Mouse (Mus musculus): Measurements from ENCODE around the gene Eif2b3.
A peak's percentile ranks its signal among the peaks of the same experiment; 100 is the strongest.

The Eif2b3 gene

DNA sequence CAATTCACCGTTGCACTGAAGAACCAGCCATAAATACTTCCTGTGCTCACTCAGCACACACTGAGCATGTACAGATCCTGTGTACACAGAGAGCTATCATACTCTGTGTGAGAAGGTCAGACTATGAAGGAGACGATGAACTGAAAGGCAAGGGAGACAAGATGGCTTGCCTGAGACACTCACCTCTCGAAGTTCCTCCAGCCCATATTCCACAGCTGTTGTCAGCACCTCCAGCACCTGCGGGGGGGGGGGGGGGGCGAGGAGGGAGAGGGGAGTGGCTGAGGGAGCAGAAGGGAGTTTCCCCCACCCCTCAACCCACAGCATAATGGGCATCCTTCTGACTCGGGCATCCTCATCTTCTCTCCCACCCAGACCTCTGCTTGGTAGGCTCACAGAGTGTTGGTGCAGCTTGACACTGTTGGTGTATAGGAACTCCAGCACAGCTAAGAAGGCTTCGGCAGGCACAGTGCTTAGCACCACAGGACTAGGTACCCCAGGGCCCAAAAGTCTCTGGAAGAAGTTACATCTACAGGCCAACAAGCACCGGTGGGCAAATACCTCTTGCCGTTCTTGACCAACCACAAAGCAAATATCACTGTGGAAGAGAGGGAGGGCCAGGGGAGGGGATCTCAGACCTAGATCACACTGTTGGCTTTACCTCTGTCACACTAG, 104.5 kb downstream of the Eif2b3 start:
- no peak for DNase-seq (ENCODE audit: low spot score in 2 of 2)

DNA sequence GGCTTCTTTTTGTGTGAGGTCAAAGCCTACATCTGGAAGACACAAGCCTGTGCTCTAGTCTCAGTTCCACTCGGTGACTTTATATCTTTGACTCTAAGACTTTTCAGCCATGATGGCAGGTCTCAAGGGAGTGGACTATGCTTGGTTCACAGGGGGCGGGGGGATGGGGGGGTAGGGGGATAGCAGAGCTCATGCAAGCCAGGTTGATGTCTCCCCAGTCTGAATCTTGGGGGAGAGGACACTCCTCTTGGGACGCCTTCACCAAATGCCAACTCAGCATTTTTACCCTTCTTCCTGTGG, 105.0 kb downstream of the Eif2b3 start:
- peak in 1 of 2 experiments; percentile 14 for DNase-seq (ENCODE audit: low spot score in 2 of 2)

DNA sequence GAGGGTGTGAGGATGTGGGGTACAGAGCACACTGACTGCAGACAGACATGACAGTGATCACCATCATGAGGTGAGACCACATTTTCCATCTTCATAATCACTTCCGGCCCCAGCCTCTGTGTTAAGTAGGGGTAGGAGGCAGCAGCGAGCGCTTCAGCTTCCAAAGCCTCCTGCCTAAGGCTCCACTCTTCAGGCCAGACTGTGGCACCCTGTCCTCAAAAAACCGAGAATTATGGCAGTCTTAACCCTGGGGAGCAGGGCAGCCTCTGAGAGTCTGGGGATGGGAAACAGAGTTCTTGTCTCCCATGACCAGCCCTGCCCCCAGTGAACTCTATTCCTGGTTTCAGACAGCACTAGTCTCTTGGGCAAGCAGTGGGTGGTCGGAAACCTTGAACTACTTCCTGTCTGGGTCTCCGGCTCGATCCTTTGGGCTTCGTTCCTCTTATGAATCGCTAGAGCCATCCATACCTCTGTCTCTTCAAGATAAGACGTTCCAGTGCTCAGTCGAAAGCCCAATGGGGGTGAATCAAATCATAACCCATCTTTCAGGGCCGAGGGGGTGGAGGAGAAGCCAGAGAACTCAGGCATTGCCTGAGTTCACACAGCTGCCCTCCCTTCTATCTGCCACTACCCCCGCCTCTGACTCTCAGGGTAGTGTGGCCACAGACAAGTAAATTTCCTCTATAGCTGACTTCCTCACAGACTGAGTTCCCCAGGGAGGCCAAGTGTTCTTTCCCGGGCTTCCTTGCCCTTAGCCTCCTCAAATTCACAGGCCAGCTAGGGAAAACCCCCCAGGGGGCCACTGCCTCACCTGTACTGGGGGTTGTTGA, 105.5 kb downstream of the Eif2b3 start:
- DNase-seq (ENCODE audit: low spot score in 2 of 2) = peak; percentile 78 to 79

DNA sequence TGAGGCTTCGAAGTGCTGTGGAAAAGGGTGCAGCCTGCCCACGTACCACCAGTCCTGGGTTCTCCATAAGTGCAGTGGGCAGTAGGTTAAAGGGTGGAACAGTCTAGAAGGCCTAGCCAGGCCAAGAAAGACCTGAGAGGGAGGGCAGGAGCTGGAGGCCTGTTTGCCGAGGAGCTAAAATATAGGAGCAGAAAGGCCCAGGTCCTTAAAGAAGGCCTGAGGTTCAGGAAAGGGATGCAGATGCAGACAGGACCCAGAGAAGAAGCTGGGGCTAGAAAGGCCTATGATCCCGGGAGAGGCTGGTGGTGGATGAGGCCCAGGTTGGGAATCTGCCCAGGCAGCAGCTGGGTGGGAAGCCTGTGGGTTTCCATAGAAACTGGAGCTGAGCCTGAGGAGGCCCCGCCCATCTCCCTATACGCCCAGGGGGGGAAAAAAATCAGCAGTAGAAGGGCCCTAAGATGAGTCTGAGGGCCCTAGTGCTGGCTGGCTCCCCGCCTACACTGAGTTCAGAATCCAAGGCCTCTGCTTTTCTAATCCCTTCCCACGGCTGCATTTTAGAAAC, 106.2 kb downstream of the Eif2b3 start, which contains the start of gene Btbd19:
TSS of gene Btbd19 (minus strand) at position 378 of the 562 bp plus-strand sequence.
- DNase-seq (ENCODE audit: low spot score in 2 of 2) = no peak

DNA sequence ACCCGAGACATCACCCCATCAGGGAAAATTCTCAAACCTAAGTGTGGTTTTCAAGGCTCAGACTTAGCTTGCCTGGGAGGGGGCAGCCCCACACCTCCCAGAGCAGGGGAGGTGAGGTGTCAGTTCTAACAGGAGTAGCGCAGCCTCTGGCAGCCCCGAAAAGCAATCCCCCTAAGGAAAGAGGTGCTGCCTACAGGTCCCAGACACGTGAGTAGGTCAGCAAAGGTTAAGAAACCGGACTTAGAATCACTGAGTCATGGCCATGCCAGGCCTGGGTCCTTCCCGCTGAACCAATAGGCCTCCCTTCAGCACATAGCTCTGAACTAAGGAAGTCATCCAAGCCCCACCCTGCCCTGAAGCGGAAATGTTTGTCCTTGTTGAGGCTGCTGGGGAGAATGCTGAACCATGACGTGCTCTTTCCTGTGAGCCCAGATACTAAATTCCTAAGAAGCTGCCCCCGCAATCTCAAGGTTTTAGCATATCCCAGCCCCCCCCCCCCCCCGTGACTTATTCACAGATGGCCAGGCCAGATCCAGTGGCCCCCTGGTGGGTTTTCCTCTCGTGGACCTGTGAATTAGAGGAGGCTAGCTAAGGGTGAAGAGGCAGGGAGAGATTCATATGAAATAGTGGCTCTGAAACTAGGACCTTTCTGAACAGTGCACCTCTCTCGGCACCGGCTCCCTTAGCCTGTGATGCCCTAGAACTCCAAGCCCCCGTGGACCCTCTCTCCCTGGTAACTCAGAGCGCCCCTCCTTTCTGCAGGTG, 106.9 kb downstream of the Eif2b3 start:
- DNase-seq (ENCODE audit: low spot score in 2 of 2) = peak; percentile 44 to 61

DNA sequence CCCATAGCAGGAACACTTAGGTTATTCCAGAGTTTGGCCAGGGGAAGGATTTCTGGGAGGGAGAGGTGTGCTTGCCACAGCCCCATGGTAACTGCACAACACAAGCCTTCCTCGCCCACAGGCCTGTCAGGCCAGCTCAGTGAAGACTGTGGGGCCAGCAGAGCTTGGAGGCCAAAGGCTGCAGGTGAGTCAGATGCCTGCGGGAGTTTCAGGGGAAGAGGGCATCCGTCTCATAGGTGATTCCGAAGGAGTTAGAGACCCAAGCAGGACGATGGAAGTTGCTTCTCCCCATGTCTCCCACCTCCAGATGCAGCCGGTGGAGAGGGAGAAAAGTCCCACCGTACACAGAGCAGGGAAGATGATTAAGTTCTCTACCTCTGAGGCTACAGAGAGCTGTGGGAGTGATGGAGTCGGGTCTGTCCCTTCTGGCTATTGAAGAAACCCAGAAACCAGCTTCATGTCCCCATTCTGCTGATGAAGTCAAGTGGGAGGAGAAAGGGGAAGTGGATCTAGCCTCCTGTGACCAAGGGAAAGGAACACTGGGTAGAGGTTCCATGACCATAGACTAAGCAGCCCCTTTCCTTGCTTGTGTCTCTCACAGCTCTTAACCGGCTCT, 107.6 kb downstream of the Eif2b3 start, which contains the start of gene Tctex1d4:
TSS of gene Tctex1d4 (plus strand) at position 120 of the 616 bp plus-strand sequence.
- DNase-seq (ENCODE audit: low spot score in 2 of 2) = no peak

DNA sequence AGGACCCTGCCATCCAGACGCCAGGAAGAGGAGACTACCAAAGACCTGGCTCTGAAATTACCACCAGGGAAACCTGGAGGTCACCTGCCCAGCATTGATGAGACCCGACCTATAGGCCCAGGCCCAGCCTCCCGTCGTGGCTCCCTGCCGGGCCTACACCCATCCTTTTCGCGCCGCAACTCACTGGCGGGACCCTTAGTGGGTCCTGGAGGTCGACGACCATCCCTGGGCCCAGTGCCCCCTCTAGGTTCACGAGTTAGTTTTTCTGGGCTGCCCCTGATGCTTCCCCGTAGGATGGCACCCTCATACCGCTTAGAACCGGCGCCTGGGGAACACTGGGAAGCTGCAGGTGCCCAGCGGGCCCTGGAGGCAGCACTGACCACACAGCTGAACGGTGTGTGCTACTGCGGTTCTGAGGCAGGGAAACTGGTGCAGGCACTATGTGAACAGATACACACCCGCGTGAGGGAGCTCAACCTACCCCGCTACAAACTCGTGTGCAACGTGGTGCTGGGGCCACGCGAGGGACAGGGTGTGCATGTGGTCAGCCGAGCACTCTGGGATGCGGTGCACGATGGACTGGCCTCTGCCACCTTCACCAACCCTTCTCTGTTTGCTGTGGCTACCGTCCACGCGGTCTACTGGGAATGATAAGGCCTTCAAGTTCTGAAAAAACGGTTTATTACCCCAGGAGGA, 108.9 kb downstream of the Eif2b3 start:
- no peak for DNase-seq (ENCODE audit: low spot score in 2 of 2)

DNA sequence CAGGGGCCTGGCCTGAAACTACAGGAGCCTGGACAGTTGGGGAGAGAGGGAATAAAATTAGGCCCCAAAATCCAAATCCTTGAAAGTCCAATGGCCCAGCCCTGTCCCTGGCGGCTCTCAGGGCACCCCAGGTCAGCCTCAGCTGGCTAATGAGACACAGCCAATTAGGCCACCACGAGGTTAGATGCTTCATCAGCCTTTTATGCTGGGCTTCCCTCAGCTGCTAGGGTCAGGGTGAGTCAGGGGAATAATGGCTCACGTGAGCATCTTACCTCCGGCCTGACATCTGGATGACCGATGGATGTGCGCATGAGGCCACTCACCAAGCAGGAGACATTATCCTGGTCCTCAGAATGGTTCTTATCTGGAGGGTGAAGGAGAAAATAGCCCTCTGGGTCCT, 111.6 kb downstream of the Eif2b3 start:
- DNase-seq (ENCODE audit: low spot score in 2 of 2) = no peak

DNA sequence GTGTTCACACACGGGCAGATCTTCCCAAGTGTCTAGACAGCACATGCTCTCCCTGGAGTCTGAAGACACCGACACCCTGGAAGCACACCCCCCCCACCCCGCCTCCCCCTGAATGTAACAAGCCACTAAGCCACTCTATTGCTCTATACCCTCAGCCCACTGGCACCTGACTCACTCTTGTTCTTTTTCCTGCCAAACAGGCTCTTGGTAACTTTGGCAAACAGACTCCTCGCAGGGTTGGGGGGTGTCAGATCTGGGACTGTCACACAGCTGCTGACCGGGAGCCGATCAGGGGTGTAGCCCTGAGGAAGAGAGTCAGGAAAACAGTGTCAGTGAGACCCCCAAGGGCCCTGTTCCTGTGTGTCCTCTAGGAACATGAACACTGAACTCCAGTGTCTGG, 112.0 kb downstream of the Eif2b3 start:
- no peak for DNase-seq (ENCODE audit: low spot score in 2 of 2)

DNA sequence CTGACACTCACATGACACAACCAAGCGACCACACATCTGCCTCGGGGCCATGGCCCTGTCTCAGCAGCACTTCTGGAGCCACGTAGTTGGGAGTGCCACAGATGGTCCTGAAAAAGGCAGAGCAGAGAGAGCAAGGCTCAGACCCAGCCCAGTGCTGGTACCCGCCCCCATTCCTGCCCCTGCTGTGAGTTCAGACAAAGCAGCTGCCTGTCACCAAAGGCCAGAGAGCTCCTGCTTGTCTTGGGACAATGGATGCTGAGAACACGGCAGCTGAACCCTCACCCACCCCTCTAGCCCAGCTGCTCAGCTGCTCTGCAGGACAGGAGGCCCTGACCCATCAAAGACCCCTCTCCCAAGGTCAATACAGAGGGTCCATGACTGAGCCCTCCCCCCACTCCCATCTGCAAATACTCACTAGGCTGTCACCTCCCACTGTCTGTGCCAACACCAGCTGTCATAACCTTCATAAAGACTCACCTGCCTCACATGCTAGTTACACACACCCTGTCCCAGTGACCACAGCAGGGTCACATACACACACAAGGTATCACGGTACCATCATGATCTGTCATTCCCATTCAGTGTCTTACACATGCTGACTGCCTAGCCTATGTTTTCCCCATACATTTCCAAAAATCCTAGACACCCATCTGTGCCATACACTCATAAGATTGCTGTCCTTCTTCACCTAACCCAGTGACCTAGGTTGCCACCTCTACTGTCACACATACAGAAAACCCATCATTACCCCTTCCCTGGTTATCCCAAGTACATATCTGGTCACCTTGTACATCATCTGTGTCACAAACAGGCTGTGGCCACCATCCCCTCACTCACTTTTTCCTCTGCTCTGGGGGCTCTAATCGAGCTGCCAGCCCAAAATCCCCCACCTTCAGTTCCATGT, 112.9 kb downstream of the Eif2b3 start:
- no peak for DNase-seq (ENCODE audit: low spot score in 2 of 2)

DNA sequence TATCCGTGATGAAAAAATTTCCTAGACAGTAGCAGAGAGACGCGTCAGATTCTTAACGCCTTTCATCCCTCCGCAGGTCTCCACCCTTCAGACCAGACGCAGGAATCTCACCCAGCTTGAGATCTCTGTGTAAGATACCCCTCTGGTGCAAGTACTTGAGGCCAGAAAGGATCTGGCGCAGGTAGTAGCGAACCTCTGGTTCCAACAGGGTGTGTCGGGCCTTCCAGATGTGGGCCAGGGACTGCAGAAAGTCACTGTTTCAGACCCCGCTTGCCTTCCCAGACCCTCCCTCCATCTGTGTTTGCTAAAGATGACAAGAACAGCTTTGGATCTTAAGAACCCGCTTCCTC, 113.6 kb downstream of the Eif2b3 start:
- DNase-seq (ENCODE audit: low spot score in 2 of 2) = no peak

DNA sequence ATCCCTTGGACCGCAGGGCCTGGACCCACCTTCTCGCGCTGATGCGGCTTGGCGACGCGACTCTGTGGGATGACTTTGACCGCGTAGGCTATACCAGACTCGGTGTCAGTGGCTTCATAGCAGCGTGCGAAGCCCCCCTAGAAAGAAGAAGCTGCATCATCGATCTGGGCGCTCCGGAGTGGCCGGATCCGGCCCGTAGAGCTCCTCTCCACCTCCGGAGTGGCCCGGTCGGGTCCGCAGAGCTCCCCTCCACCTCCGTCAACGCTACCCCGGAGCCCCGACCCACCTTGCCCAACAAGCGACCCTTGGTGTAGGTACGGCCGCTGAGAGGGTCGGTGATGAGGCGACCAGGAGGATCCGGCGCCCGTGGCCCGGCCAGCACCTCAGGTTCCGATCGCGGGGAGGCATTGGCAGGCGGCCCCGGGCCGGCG, 114.2 kb downstream of the Eif2b3 start:
- DNase-seq (ENCODE audit: low spot score in 2 of 2) = no peak

DNA sequence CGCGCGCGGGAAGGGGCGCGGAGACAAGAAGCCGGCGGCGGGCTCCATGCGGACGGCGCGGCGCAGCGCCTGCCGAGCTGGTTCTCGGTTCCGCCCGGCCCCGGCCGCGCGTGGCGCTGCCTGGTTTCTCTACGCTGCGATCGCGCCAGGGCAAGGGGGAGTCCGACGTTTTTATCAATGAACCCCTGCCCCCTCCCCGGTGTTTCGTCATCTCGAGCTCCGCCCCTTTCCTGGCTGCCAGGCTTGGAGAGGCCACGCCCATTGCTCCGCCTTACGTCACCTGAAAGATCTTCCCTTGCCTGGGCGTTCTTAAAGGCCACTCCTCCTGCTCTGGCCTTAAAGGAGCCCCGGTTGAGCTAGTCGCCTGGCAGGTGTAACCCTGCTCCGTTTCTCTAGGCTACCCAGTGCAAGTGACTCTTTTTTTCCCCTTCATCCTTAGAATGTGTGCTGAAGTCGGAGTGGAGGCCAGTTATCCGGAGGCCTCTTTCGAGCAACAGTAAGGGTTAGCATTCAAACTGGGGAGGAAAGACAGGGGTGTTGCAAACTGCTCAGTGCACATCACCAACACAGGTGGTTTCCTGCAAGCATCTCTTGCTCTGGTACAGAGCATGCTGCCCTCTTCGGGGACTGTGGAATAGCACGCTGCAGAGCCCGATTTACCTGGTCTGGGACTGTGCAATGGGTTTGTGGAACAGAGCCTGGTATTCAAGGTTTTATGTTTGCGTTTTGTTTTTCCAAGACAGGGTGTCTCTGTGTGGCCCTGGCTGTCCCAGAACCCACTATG, 114.8 kb downstream of the Eif2b3 start, which contains the start of gene Plk3:
TSS of gene Plk3 (minus strand) at position 147 of the 784 bp plus-strand sequence.
- peak; percentile 99 to 100 for DNase-seq (ENCODE audit: low spot score in 2 of 2)

DNA sequence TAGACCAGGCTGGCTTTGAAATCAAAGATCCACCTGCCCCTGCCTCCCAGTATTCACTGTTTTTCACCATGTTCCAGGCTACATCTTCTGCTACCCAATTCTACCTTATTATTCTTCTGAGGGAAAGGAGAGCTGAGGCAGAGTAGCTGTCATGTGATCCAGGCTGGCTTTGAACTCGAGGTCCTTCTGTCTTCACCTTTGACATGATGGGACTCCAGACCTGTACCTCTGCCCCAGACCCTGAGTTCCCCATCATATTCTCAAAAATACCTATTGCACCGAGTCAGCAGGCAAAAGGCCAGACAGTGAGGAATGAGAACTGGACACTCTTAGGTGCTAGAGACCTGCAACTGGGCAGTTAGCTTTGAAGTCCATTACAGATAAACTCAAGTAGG, 115.4 kb downstream of the Eif2b3 start:
- no peak for DNase-seq (ENCODE audit: low spot score in 2 of 2)

DNA sequence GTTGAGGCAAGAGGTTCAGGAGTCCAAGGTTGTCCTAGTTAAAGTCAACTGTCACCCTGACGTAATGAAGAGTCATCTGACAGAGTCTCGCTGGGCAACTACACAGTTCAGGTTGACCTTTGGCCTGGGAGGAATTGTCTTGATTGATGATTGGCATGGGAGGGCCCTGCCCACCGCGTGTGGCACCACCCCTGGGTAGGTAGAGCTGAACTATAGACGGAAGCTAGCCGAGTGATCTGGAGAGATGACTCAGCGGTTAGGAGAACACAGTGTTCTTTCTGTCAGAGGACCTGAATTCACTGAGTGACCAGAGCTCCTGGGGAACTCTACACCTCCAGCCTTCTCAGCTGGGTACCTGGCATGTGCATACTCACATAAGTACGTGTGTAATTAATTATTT, 116.8 kb downstream of the Eif2b3 start:
- no peak for DNase-seq (ENCODE audit: low spot score in 2 of 2)
